Mouse (Mus musculus) stomach, embryonic 15.5 days (tissue): ENCODE data around the gene Meox2. TPM values are rescaled to one million over a fixed set of nuclear protein-coding genes. Genes with fewer than 3 reads are reported as not detected.

Source experiments
- ATAC-seq: fragments of 200-750 bp; cut with Nextera tagmentation; 2 replicates; pipeline ENCODE4 v1.8.0; 2017; ENCODE audit warnings: low read depth, moderate number of reproducible peaks, moderate TSS enrichment; ENCODE audit not compliant: insufficient read depth, low FRiP score
- H3K27ac ChIP-seq: fragments of 300-500 bp; sonication (generic); 2 replicates; pipeline ENCODE4 v1.5.1; 2015; ENCODE audit warnings: mild to moderate bottlenecking, inconsistent platforms
- H3K27me3 ChIP-seq: fragments of 300-500 bp; sonication (generic); replicated peaks from 2 replicates; pipeline ENCODE4 v1.6.1; 2015; ENCODE audit warnings: inconsistent platforms
- H3K36me3 ChIP-seq: fragments of 300-500 bp; sonication (generic); 2 replicates; pipeline ENCODE4 v1.6.1; 2015; ENCODE audit warnings: inconsistent platforms
- H3K4me1 ChIP-seq: fragments of 300-500 bp; sonication (generic); 2 replicates; pipeline ENCODE4 v1.6.1; 2015; ENCODE audit warnings: inconsistent platforms
- H3K4me2 ChIP-seq: fragments of 300-500 bp; sonication (generic); 2 replicates; pipeline ENCODE4 v1.6.1; 2015; ENCODE audit warnings: mild to moderate bottlenecking, inconsistent platforms
- H3K4me3 ChIP-seq: fragments of 300-500 bp; sonication (generic); replicated peaks from 2 replicates; pipeline ENCODE4 v1.5.1; 2015; ENCODE audit warnings: inconsistent platforms
- H3K9ac ChIP-seq: fragments of 300-500 bp; sonication (generic); 2 replicates; pipeline ENCODE4 v1.6.1; 2015; ENCODE audit warnings: inconsistent platforms
- H3K9me3 ChIP-seq: fragments of 300-500 bp; sonication (generic); 2 replicates; pipeline ENCODE4 v1.6.1; 2016; ENCODE audit warnings: inconsistent platforms
- WGBS: fragments of 180-500 bp; shearing (Covaris S2); methylation state at CpG from one replicate; pipeline ENCODE4 v1.1.7; 2015; 5-methylcytosine and 5-hydroxymethylcytosine counted together
- polyA plus RNA-seq: library from polyadenylated mRNA; unstranded; fragments of >200 nt; fragmentation: Nextera tagmentation; extraction: Ambion mirVana; gene quantifications from 2 replicates; pipeline ENCODE4 v1.2.1, GENCODE M21; 2015

The Meox2 gene
- polyA plus RNA-seq, 1 experiment from 2014 or later: 5.4 TPM

GRCm38 (mm10) chr12:37142080-37142703, 33.9 kb downstream of the Meox2 start:
- no peaks in the 10 kb centered on the region for H3K27me3 ChIP-seq
- no peak overlapping the region for H3K4me3 ChIP-seq
- ATAC-seq: no peak
- H3K9ac ChIP-seq: no peak overlapping the region
- H3K4me1 ChIP-seq: no peaks in the 10 kb centered on the region
- no peaks in the 10 kb centered on the region for H3K36me3 ChIP-seq
- H3K9me3 ChIP-seq: no peaks in the 10 kb centered on the region
- no peak overlapping the region for H3K4me2 ChIP-seq
- WGBS: 32% methylated on average over 3 of the region's 3 CpGs
- no peak overlapping the region for H3K27ac ChIP-seq

GRCm38 (mm10) chr12:37143879-37144278, 35.5 kb downstream of the Meox2 start:
- WGBS: 92% methylated on average over 1 of the region's 1 CpGs
- no peak overlapping the region for H3K4me2 ChIP-seq
- ATAC-seq: no peak

GRCm38 (mm10) chr12:37167742-37168141, 59.4 kb downstream of the Meox2 start:
- no peak overlapping the region for H3K27ac ChIP-seq
- H3K4me2 ChIP-seq: no peak overlapping the region
- H3K9ac ChIP-seq: no peak overlapping the region
- H3K9me3 ChIP-seq: no peaks in the 10 kb centered on the region
- no peaks in the 10 kb centered on the region for H3K4me1 ChIP-seq
- ATAC-seq: no peak
- no peaks in the 10 kb centered on the region for H3K36me3 ChIP-seq
- H3K27me3 ChIP-seq: no peaks in the 10 kb centered on the region
- H3K4me3 ChIP-seq: no peak overlapping the region

More at GRCm38 (mm10) chr12:37143879-37144278, 35.5 kb downstream of the Meox2 start:
- H3K9ac ChIP-seq: no peak overlapping the region
- H3K27ac ChIP-seq: no peak overlapping the region
- H3K9me3 ChIP-seq: no peaks in the 10 kb centered on the region
- no peaks in the 10 kb centered on the region for H3K36me3 ChIP-seq
- no peaks in the 10 kb centered on the region for H3K4me1 ChIP-seq
- H3K4me3 ChIP-seq: no peak overlapping the region
- H3K27me3 ChIP-seq: no peaks in the 10 kb centered on the region

- no peak overlapping the region for H3K4me3 ChIP-seq
- H3K4me2 ChIP-seq: no peak overlapping the region
- no peak overlapping the region for H3K27ac ChIP-seq
- ATAC-seq: no peak
- no peaks in the 10 kb centered on the region for H3K9me3 ChIP-seq
- no peaks in the 10 kb centered on the region for H3K36me3 ChIP-seq
- H3K27me3 ChIP-seq: no peaks in the 10 kb centered on the region
- no peaks in the 10 kb centered on the region for H3K4me1 ChIP-seq
- H3K9ac ChIP-seq: no peak overlapping the region
- 94% methylated on average over 3 of the region's 3 CpGs for WGBS
Observed at GRCm38 (mm10) chr12:37173324-37173723, 65.0 kb downstream of the Meox2 start.

GRCm38 (mm10) chr12:37183689-37184088, 75.3 kb downstream of the Meox2 start:
- no peaks in the 10 kb centered on the region for H3K27me3 ChIP-seq
- no peaks in the 10 kb centered on the region for H3K36me3 ChIP-seq
- no peak overlapping the region for H3K4me3 ChIP-seq
- no peaks in the 10 kb centered on the region for H3K9me3 ChIP-seq
- ATAC-seq: no peak
- no peaks in the 10 kb centered on the region for H3K4me1 ChIP-seq
- H3K4me2 ChIP-seq: no peak overlapping the region
- no peak overlapping the region for H3K27ac ChIP-seq
- no peak overlapping the region for H3K9ac ChIP-seq

DNA sequence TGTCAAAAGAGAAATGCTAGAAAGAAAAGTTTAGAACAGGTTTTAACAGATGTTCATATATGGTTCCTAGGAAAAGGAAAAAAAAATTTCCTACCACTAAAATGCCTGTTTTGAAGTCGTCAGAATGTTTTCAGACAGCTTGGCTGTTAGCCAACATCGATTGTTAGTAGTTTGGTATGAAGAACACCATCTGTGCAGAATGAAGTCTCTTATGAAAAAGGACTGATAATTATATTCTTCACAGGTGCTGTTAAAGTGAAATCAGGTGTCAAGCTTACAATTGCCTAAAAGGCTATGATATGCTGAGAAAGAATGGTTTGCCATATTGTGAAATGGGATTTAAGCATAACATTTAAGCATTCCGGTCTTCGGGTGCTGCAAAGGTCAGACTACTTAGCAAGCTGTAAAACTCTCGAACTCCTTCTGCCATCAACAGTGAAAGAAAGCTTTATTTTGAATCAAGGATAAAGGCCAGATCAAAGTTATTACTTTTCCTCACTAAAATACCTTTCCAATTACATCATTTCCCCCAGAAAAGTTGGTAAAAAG, 80.7 kb downstream of the Meox2 start:
- WGBS: 31% methylated on average over 5 of the region's 5 CpGs
- Histone ChIP-seq H3K27ac (no peak overlapping the region), H3K36me3 (no peaks in the 10 kb centered on the region), H3K4me3 (no peak overlapping the region), H3K4me2 (no peak overlapping the region), H3K9ac (no peak overlapping the region), H3K9me3 (no peaks in the 10 kb centered on the region), H3K27me3 (no peaks in the 10 kb centered on the region), H3K4me1 (no peaks in the 10 kb centered on the region)
- no peak for ATAC-seq

Other genes starting within 250 kb of the Meox2 start
- gene Agmo, start 133.1 kb downstream of the Meox2 start, polyA plus RNA-seq: 1.7 and 2.2 TPM in 2 replicates